ENCODE assay signal across 15 mouse cellular contexts in genomic region chr5:120525737-120526136, GRCm38 (mm10). TPM values are rescaled to one million over a fixed set of nuclear protein-coding genes. Genes with fewer than 3 reads are reported as not detected.
DNase-seq lines count a peak whose midpoint lies in the region; ATAC-seq and TF ChIP-seq lines count a peak whose summit lies in the region.
"Had no signal": no experiment of that assay in that cellular context is flagged by ENCODE, and none has a peak within 500 bp of the region (broad histone marks: within the 10 kb centered on the region; RNA-seq: fewer than 3 reads in every experiment).

No protein-coding gene starts in this region.

- H3K4me3 ChIP-seq in kidney, embryonic 14.5 days (ENCODE audit: low read length): no peak overlapping the region
- peak overlapping the region; percentile 21 for H3K4me3 ChIP-seq in E14TG2a.4 (replicated peaks; ENCODE audit: low read length)
- H3K4me3 ChIP-seq in liver, embryonic 14.5 days (ENCODE audit: insufficient read depth in 1 of 2, low read depth in 2 of 2, low read length in 2 of 2): no peak overlapping the region

- no peak for TF ChIP-seq POLR2A in brain, embryonic 14.5 days (IDR thresholded peaks at IDR 0.05; ENCODE audit: borderline replicate concordance, extremely low read depth, insufficient read depth, insufficient read length, poor library complexity, severe bottlenecking)

- ATAC-seq in kidney, embryonic 14.5 days (ENCODE audit: low FRiP score, low TSS enrichment): 0 out of 2 replicates have a peak, but pooled peaks have one; percentile 45
- ATAC-seq in liver, embryonic 14.5 days (ENCODE audit: insufficient read depth): peak; percentile 22; the same call in 1 of the 2 replicates

- no peak for TF ChIP-seq EP300 in liver, embryonic 14.5 days (IDR thresholded peaks at IDR 0.05; ENCODE audit: low read depth)

- no peak overlapping the region for H3K27ac ChIP-seq in kidney, embryonic 14.5 days (ENCODE audit: low read depth, low read length)
- no peak overlapping the region for H3K27ac ChIP-seq in liver, embryonic 14.5 days

- H3K36me3 ChIP-seq in kidney, embryonic 14.5 days (ENCODE audit: control insufficient read depth, insufficient read depth, low read length): peaks cover 10% of the 10 kb centered on the region
- H3K36me3 ChIP-seq in E14TG2a.4 (ENCODE audit: insufficient read depth, low read length): peaks cover 75% of the 10 kb centered on the region
- H3K36me3 ChIP-seq in liver, embryonic 14.5 days (replicated peaks; ENCODE audit: control insufficient read depth, insufficient read depth, low read depth): no peaks in the 10 kb centered on the region

- no peaks in the 10 kb centered on the region for H3K9me3 ChIP-seq in kidney, embryonic 14.5 days (ENCODE audit: control insufficient read depth, low read length)
- no peaks in the 10 kb centered on the region for H3K9me3 ChIP-seq in E14TG2a.4 (ENCODE audit: low read length)
- H3K9me3 ChIP-seq in liver, embryonic 14.5 days (ENCODE audit: control insufficient read depth, low read length): no peaks in the 10 kb centered on the region

- H3K4me1 ChIP-seq in kidney, embryonic 14.5 days (ENCODE audit: control insufficient read depth, insufficient read depth, low read length): no peaks in the 10 kb centered on the region
- H3K4me1 ChIP-seq in E14TG2a.4 (replicated peaks; ENCODE audit: low read depth, low read length): peaks cover 59% of the 10 kb centered on the region
- H3K4me1 ChIP-seq in liver, embryonic 14.5 days (replicated peaks; ENCODE audit: control insufficient read depth in 2 of 2, insufficient read depth in 2 of 2, low read length in 1 of 2): peaks cover 6% of the 10 kb centered on the region in 2 experiments

- intact Hi-C loops in heart, postnatal 25 days (cut with DNase I): no loop called here

- no peaks in the 10 kb centered on the region for H3K27me3 ChIP-seq in kidney, embryonic 14.5 days (ENCODE audit: control insufficient read depth, insufficient read depth, low read length)
- no peaks in the 10 kb centered on the region for H3K27me3 ChIP-seq in E14TG2a.4 (ENCODE audit: insufficient read depth, low read length)
- no peaks in the 10 kb centered on the region for H3K27me3 ChIP-seq in liver, embryonic 14.5 days (ENCODE audit: control insufficient read depth, insufficient read depth, low read length)

- no peak for DNase-seq in kidney, adult 11 months
- DNase-seq in brain, embryonic 14.5 days (ENCODE audit: low read depth): no peak
- peak in 1 of 3 experiments; percentile 19 for DNase-seq in liver, embryonic 14.5 days (ENCODE audit: low read depth in 3 of 3, low spot score in 3 of 3)
- DNase-seq in thymus, postnatal 4 days: no peak
- DNase-seq in heart, postnatal 25 days (ENCODE audit: low spot score): no peak
- no peak for DNase-seq in kidney, postnatal 10 days
- DNase-seq: cerebellum, postnatal 14 days; kidney, adult 18-20 months; lung, postnatal 4 days; right cerebral cortex, postnatal 25 days had no signal

- no peak overlapping the region for H3K4me2 ChIP-seq in kidney, embryonic 14.5 days (replicated peaks; ENCODE audit: low read depth, low read length)
- no peak overlapping the region for H3K4me2 ChIP-seq in liver, embryonic 14.5 days (ENCODE audit: low read depth)

- TF ChIP-seq CTCF in E14TG2a.4 (conservative IDR thresholded peaks at IDR 0.05; ENCODE audit: low read length): peak; percentile 30
- peak; percentile 39; the same call in 1 of the 2 replicates for TF ChIP-seq CTCF in brain, embryonic 14.5 days (IDR thresholded peaks at IDR 0.05; ENCODE audit: borderline replicate concordance, extremely low read depth, insufficient read depth, insufficient read length)
- peak; percentile 78 for TF ChIP-seq CTCF in liver, embryonic 14.5 days (IDR thresholded peaks at IDR 0.05; ENCODE audit: low read depth)

- 29% methylated on average over 5 of the region's 5 CpGs for WGBS in kidney, embryonic 14.5 days
- 33% methylated on average over 5 of the region's 5 CpGs for WGBS in liver, embryonic 14.5 days (ENCODE audit: insufficient replicate concordance)

- no peak overlapping the region for H3K9ac ChIP-seq in kidney, embryonic 14.5 days (ENCODE audit: low read depth, low read length)
- H3K9ac ChIP-seq in liver, embryonic 14.5 days (replicated peaks): no peak overlapping the region

RNA-seq across cellular contexts. Expression of gene Slc8b1, which starts 14.8 kb away (rescaled TPM):
- polyA plus RNA-seq in kidney, embryonic 14.5 days (2014; fragmentation: Nextera tagmentation; extraction: Ambion mirVana): 4.5 and 6.0 TPM in 2 replicates
- 3.1 and 3.5 TPM in 2 replicates for polyA plus RNA-seq in brain, embryonic 14.5 days (2012; rRNA removed)
- polyA plus RNA-seq in liver, embryonic 14.5 days (2012; rRNA removed): 5.2 TPM in 2 replicates
- 1.4 and 2.6 TPM in 2 replicates for polyA plus RNA-seq in liver, embryonic 14.5 days (2014; fragmentation: Nextera tagmentation; extraction: Ambion mirVana)
- total RNA-seq in heart, postnatal 25 days (2021): 10 to 100 TPM in 1 of 2 experiments, 1 to 10 TPM in 1; 9.3 to 12.6 TPM

RNA-seq across cellular contexts. Expression of gene Plbd2, which starts 22.3 kb away (rescaled TPM):
- polyA plus RNA-seq in kidney, embryonic 14.5 days (2014; fragmentation: Nextera tagmentation; extraction: Ambion mirVana): 41.5 and 44.5 TPM in 2 replicates
- polyA plus RNA-seq in brain, embryonic 14.5 days (2012; rRNA removed): 16.8 and 23.2 TPM in 2 replicates
- 4.3 TPM in 2 replicates for polyA plus RNA-seq in liver, embryonic 14.5 days (2012; rRNA removed)
- polyA plus RNA-seq in liver, embryonic 14.5 days (2014; fragmentation: Nextera tagmentation; extraction: Ambion mirVana): 10.3 and 12.3 TPM in 2 replicates
- 10 to 100 TPM; 33.2 to 37.1 TPM for total RNA-seq in heart, postnatal 25 days (2021)

RNA-seq across cellular contexts. Expression of gene Sds, which starts 49.4 kb away (rescaled TPM):
- polyA plus RNA-seq in kidney, embryonic 14.5 days (2014; fragmentation: Nextera tagmentation; extraction: Ambion mirVana): not detected in 2 replicates
- polyA plus RNA-seq in brain, embryonic 14.5 days (2012; rRNA removed): not detected in 2 replicates
- polyA plus RNA-seq in liver, embryonic 14.5 days (2012; rRNA removed): 0.13 and 0.61 TPM in 2 replicates
- polyA plus RNA-seq in liver, embryonic 14.5 days (2014; fragmentation: Nextera tagmentation; extraction: Ambion mirVana): 0.15 and 0.22 TPM in 2 replicates
- total RNA-seq in heart, postnatal 25 days (2021): 1 to 10 TPM; 1.2 to 1.3 TPM
- polyA plus RNA-seq: forebrain, embryonic 11.5 days; heart, embryonic 14.5 days; neural tube, embryonic 11.5 days had no signal

RNA-seq across cellular contexts. Expression of gene Sdsl, which starts 53.1 kb away (rescaled TPM):
- 10.5 and 12.5 TPM in 2 replicates for polyA plus RNA-seq in kidney, embryonic 14.5 days (2014; fragmentation: Nextera tagmentation; extraction: Ambion mirVana)
- polyA plus RNA-seq in brain, embryonic 14.5 days (2012; rRNA removed): 8.6 and 8.9 TPM in 2 replicates
- 0.78 and 0.93 TPM in 2 replicates for polyA plus RNA-seq in liver, embryonic 14.5 days (2012; rRNA removed)
- polyA plus RNA-seq in liver, embryonic 14.5 days (2014; fragmentation: Nextera tagmentation; extraction: Ambion mirVana): 1.2 and 2.0 TPM in 2 replicates
- total RNA-seq in heart, postnatal 25 days (2021): 1 to 10 TPM; 8.8 to 9.6 TPM
